Mouse (Mus musculus) limb, embryonic 11.5 days (tissue): ENCODE results near the gene Gmpr. TPM values are rescaled to one million over a fixed set of nuclear protein-coding genes. Genes with fewer than 3 reads are reported as not detected.

ENCODE experiments used
- ATAC-seq: fragments of 200-750 bp; cut with Nextera tagmentation; 2 replicates; pipeline ENCODE4 v1.8.0; 2017; ENCODE audit warnings: low read depth; ENCODE audit not compliant: insufficient number of reproducible peaks, low FRiP score, low TSS enrichment
- DNase-seq: peaks from one replicate; pipeline ENCODE4 v3.0.0-alpha.2; 2015; ENCODE audit warnings: low spot score
- H3K27ac ChIP-seq: fragments of 300-500 bp; sonication (generic); replicated peaks from 2 replicates; pipeline ENCODE4 v1.5.1; 2014; ENCODE audit warnings: low read depth, mild to moderate bottlenecking, low read length
- H3K27me3 ChIP-seq: fragments of 300-500 bp; sonication (generic); 2 replicates; pipeline ENCODE4 v1.6.1; 2014; ENCODE audit warnings: mild to moderate bottlenecking, low read length, mixed read lengths; ENCODE audit not compliant: control insufficient read depth, insufficient read depth
- H3K36me3 ChIP-seq: fragments of 300-500 bp; sonication (generic); 2 replicates; pipeline ENCODE4 v1.6.1; 2014; ENCODE audit warnings: mild to moderate bottlenecking, low read length, moderate library complexity, mixed read lengths; ENCODE audit not compliant: control insufficient read depth, insufficient read depth
- H3K4me1 ChIP-seq: fragments of 300-500 bp; sonication (generic); 2 replicates; pipeline ENCODE4 v1.6.1; 2014; ENCODE audit warnings: low read length, mixed read lengths; ENCODE audit not compliant: control insufficient read depth, insufficient read depth
- H3K4me2 ChIP-seq: fragments of 300-500 bp; sonication (generic); 2 replicates; pipeline ENCODE4 v1.6.1; 2014; ENCODE audit warnings: low read depth, mild to moderate bottlenecking, moderate library complexity; ENCODE audit not compliant: severe bottlenecking
- H3K4me3 ChIP-seq: fragments of 300-500 bp; sonication (generic); 2 replicates; pipeline ENCODE4 v1.5.1; 2014; ENCODE audit warnings: low read depth, low read length
- H3K9ac ChIP-seq: fragments of 300-500 bp; sonication (generic); 2 replicates; pipeline ENCODE4 v1.6.1; 2014; ENCODE audit warnings: mild to moderate bottlenecking, low read length
- H3K9me3 ChIP-seq: fragments of 300-500 bp; sonication (generic); 2 replicates; pipeline ENCODE4 v1.6.1; 2016; ENCODE audit warnings: low read length; ENCODE audit not compliant: control insufficient read depth
- WGBS: fragments of 180-500 bp; shearing (Covaris S2); extraction: QIAGEN DNeasy Blood & Tissue Kit; methylation state at CpG from one replicate; pipeline ENCODE4 v1.1.7; 2014; 5-methylcytosine and 5-hydroxymethylcytosine counted together
- polyA plus RNA-seq: library from polyadenylated mRNA; unstranded; fragments of >200 nt; fragmentation: Nextera tagmentation; extraction: Ambion mirVana; gene quantifications from 2 replicates; pipeline ENCODE4 v1.2.1, GENCODE M21; 2014

The Gmpr gene
- polyA plus RNA-seq, 1 experiment from 2014 or later: 19.9 TPM

DNA sequence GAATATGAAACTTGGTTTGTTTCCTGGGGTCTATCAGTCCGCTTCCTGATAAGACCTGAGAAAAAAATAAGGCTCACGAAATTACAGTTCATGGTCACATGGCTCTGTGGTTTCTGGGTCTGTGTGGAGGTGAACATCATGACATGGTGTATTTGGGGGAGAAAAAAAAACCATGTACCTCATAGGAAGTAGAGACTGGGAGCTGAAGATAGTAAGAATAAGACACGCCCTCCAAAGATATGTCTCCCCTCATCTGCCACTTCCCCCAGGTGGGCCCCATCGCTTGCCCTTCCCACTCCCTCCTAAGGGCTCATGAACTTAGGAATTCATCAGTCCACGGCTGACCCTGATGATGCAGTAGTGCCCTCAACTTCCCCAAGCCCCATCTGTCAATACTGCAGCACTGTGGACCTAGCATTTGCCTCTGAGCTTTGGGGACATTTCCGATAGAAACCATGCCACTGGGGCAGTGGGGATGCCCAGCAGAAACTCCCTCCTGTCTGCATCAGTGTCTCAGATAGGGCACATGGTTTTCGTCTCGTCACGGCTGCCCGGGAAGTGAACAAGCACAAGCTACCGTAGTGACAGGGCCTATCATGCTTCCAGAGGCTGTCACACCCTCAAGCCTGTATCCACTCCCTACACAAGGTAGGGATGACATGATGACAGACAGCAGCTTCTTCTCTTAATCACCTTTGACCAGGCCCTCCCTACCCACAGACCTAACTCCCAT is 20.2 kb downstream of the Gmpr start:
- no peak for DNase-seq
- WGBS: 76% methylated on average over 11 of the region's 11 CpGs
- Histone ChIP-seq H3K9me3 (no peaks in the 10 kb centered on the region), H3K4me3 (no peak overlapping the region), H3K36me3 (no peaks in the 10 kb centered on the region), H3K4me1 (no peaks in the 10 kb centered on the region), H3K4me2 (no peak overlapping the region), H3K27me3 (no peaks in the 10 kb centered on the region), H3K9ac (no peak overlapping the region), H3K27ac (no peak overlapping the region)
- peak; percentile 39; the same call in 1 of the 2 replicates for ATAC-seq

DNA sequence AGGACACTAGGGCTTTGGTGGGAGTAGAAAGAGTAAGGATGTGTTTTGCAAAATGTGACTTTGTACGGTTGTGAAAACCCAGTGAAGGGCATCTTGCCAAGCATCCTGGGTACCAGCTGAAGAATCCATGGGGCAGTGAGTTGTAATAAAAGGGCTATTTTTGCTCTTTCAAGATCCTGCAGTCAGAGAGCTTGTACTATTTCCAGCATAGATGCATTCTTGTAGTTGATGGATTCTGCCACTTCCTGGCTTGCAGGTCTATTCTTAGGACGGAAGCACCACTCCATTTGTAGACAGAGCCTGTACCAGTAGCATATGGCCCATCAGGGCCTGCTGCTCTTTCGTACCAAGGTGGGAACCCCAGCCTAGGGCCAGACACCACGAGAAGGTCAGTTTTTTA is 21.5 kb downstream of the Gmpr start:
- no peak for DNase-seq
- 89% methylated on average over 4 of the region's 4 CpGs for WGBS
- Histone ChIP-seq H3K36me3 (no peaks in the 10 kb centered on the region), H3K4me2 (no peak overlapping the region), H3K4me1 (no peaks in the 10 kb centered on the region), H3K27me3 (no peaks in the 10 kb centered on the region), H3K4me3 (no peak overlapping the region), H3K27ac (no peak overlapping the region), H3K9ac (no peak overlapping the region), H3K9me3 (no peaks in the 10 kb centered on the region)
- no peak for ATAC-seq

DNA sequence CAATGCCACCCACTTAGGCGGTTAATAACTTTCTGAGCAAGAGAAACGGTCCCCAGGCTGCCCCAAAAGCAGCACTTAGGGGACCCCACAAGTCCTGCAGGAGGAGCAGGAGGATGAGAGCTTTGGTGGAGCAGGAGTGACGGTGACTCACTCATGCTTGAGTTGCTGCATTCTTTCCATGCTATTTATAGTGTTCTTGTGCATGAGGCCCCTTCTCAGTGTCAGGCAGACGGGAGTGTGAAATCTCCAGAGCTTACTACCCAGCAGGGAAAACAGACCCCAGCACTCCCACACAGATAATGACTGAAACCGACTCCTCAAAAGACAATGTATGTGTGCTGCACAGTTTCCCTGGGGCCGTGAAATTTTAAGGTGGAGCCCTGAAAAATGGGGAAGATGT is 23.5 kb downstream of the Gmpr start:
- no peak overlapping the region for H3K4me2 ChIP-seq
- H3K27me3 ChIP-seq: no peaks in the 10 kb centered on the region
- 48% methylated on average over 6 of the region's 6 CpGs for WGBS
- no peaks in the 10 kb centered on the region for H3K36me3 ChIP-seq
- no peaks in the 10 kb centered on the region for H3K9me3 ChIP-seq
- H3K9ac ChIP-seq: no peak overlapping the region
- H3K4me1 ChIP-seq: no peaks in the 10 kb centered on the region
- no peak overlapping the region for H3K4me3 ChIP-seq
- ATAC-seq (no peak), DNase-seq (no peak)
- H3K27ac ChIP-seq: no peak overlapping the region

DNA sequence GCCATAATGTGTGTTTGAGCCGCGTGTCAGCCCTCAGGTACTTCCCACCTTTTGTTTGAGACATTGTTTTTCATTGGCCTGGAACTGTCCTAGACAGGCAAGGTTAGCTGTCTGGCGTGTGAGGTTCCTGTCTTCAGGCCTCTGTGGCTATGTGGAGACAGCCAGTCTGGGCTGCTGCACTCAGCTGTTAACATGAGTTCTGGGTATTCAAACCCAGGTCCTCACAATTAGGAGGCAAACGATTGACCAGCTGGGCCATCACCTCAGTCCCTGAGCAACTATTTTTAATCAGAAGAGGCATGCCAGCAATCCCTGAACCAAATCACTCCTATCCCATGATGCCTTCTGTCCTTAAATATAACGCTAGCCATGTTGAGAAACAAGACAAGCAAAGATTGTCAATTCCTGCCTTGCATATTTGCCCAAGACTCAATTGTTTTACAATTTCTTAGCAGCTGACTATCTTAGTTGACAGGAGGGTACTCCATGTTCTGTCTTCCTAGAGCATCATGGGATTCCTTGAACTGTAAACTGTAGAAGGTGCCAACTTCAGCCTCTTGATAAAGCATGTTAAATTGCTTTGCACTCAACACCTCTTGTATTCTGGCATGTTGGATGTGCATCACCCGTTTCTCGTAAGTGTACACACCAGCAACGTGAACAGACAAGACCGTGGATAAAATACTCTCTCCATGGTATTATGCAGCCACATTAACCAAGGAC is 28.6 kb downstream of the Gmpr start:
- DNase-seq (no peak), ATAC-seq (no peak)
- Histone ChIP-seq H3K27ac (no peak overlapping the region), H3K9ac (no peak overlapping the region), H3K4me2 (no peak overlapping the region), H3K4me1 (0 out of 2 replicates have a peak, but pooled peaks cover 2% of the 10 kb centered on the region), H3K36me3 (no peaks in the 10 kb centered on the region), H3K27me3 (no peaks in the 10 kb centered on the region), H3K4me3 (no peak overlapping the region), H3K9me3 (no peaks in the 10 kb centered on the region)
- WGBS: 90% methylated on average over 9 of the region's 9 CpGs

DNA sequence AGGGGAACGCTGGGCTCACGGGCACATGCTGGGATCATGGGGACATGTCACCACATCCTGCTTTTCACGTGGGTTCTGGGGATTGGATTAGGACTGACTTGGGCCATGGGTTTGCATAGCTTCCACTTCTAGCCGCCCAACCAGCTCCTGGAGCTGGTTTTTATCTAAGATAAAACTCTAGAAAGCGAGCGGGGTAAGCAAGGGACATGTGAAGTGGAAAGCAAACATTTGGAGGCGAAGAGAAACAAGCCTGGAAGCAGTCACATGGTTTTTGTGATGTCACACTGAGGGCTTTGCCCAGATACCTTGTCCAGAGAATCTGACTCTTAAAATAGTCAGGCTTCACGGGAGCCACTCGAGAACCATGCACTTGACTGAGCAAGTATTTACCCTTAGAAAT is 29.9 kb downstream of the Gmpr start:
- WGBS: 84% methylated on average over 9 of the region's 9 CpGs
- 0 out of 2 replicates have a peak, but pooled peaks cover 2% of the 10 kb centered on the region for H3K4me1 ChIP-seq
- H3K4me3 ChIP-seq: no peak overlapping the region
- no peaks in the 10 kb centered on the region for H3K27me3 ChIP-seq
- ATAC-seq: no peak
- H3K9ac ChIP-seq: no peak overlapping the region
- no peak overlapping the region for H3K27ac ChIP-seq
- H3K9me3 ChIP-seq: no peaks in the 10 kb centered on the region
- DNase-seq: no peak
- no peak overlapping the region for H3K4me2 ChIP-seq
- H3K36me3 ChIP-seq: no peaks in the 10 kb centered on the region

DNA sequence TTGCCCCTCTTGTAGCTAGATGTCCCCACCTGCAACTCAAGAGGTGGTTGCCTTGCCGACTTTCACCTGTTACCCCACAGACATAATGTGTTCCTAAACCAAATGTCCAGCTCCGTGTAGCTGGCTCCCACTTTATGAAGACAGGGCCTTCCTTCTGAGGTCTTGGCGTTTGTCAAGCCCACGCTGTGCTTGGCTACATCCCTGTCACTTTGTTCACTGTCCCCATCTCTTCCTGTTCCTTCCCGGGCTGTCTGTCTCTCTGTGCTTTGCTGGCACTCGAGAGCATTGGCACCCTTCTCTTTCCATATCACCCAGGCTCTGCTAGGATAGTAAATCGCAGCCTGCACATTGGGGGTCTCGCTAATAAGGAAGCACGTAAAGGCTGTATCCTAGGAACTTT is 30.8 kb downstream of the Gmpr start:
- Histone ChIP-seq H3K9me3 (no peaks in the 10 kb centered on the region), H3K4me2 (no peak overlapping the region), H3K4me3 (no peak overlapping the region), H3K9ac (no peak overlapping the region), H3K27ac (no peak overlapping the region), H3K27me3 (no peaks in the 10 kb centered on the region), H3K4me1 (0 out of 2 replicates have a peak, but pooled peaks cover 2% of the 10 kb centered on the region), H3K36me3 (no peaks in the 10 kb centered on the region)
- WGBS: 80% methylated on average over 9 of the region's 9 CpGs
- DNase-seq (no peak), ATAC-seq (no peak)

DNA sequence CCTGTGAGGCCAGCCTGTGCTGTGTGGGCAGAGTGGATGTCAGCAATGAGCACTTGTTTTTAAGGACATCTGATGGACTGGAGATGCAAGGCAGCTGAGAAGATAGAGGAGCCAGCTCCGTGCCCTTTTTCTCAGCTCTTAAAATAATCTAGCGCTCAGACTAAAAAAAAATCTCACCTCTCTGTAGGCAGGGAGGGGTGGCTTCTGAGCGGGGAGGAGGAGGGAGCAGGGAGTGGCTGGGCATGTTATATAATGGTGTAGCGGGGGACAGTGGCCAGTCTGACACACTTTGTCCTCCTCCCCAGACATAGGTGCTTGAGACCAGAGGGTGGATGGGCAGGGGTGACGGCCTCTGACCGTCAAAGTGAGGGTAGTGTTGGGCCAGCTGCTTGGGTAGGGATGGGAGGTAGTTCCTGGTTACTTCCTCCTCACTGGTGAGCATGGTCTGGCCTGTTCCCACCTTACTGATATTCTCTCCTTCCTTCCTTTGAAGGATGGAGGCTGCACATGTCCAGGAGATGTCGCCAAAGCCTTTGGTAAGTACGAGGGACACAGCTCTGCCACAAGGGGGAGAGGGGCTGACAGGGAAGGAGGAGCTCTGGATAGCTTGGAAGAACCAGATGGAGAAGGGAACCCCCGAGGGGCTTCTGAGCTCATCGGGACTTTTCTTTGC is 31.4 kb downstream of the Gmpr start:
- peak; percentile 76; the same call in 1 of the 2 replicates for ATAC-seq
- 30% methylated on average over 10 of the region's 10 CpGs for WGBS
- Histone ChIP-seq H3K9ac (0 out of 2 replicates have a peak overlapping the region, but pooled peaks have one; percentile 22), H3K36me3 (no peaks in the 10 kb centered on the region), H3K27me3 (no peaks in the 10 kb centered on the region), H3K4me2 (peak overlapping the region; percentile 62), H3K4me1 (0 out of 2 replicates have a peak, but pooled peaks cover 2% of the 10 kb centered on the region), H3K4me3 (peak overlapping the region; percentile 17; the same call in 1 of the 2 replicates), H3K9me3 (no peaks in the 10 kb centered on the region), H3K27ac (no peak overlapping the region)
- peak; percentile 81 for DNase-seq

DNA sequence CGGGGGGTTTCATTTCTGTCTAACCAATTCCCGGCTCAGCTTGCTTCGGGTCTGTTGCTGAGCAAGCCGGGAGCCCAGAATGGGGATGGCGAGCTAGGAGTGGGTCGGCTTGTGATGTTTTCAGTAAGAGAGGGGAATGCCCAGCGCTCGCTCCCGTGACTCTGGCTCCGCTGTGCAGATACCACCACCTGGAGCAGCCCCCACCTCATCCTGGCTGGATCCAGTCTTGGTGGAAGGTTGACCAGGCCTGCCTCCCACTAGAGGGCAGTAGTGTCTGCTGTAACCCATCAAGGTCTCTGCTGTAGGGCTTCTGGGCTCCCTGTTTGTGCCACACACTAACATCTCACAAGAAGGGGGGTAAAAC is 31.9 kb downstream of the Gmpr start:
- Histone ChIP-seq H3K4me2 (peak overlapping the region; percentile 62), H3K4me1 (0 out of 2 replicates have a peak, but pooled peaks cover 2% of the 10 kb centered on the region), H3K36me3 (no peaks in the 10 kb centered on the region), H3K9ac (peak overlapping the region; percentile 22; the same call in 1 of the 2 replicates), H3K27ac (no peak overlapping the region), H3K27me3 (no peaks in the 10 kb centered on the region), H3K4me3 (peak overlapping the region; percentile 17; the same call in 1 of the 2 replicates), H3K9me3 (no peaks in the 10 kb centered on the region)
- DNase-seq (peak; percentile 88), ATAC-seq (peak; percentile 78; the same call in 1 of the 2 replicates)
- 13% methylated on average over 10 of the region's 10 CpGs for WGBS
